Mouse (Mus musculus): ENCODE results near the gene Mrpl34. TPM values are rescaled to one million over a fixed set of nuclear protein-coding genes. Genes with fewer than 3 reads are reported as not detected.

The Mrpl34 gene
- polyA plus RNA-seq, 1 experiment from 2014 or later: 175 TPM

- no peak for ATAC-seq (replicated peaks; ENCODE audit: extremely low read depth, insufficient read depth, low FRiP score)
- Histone ChIP-seq H3K27ac (ENCODE audit: low read length) (no peak overlapping the region), H3K4me3 (ENCODE audit: low read length) (no peak overlapping the region)
Observed at GRCm38 (mm10) chr8:71513018-71513754, 48.4 kb downstream of the Mrpl34 start.

GRCm38 (mm10) chr8:71515043-71515442 is 50.3 kb downstream of the Mrpl34 start:
- Histone ChIP-seq H3K27ac (ENCODE audit: low read length) (no peak overlapping the region), H3K4me2 (ENCODE audit: low read depth, low read length) (no peak overlapping the region), H3K4me1 (ENCODE audit: control insufficient read depth, insufficient read depth, low read length) (no peaks in the 10 kb centered on the region), H3K36me3 (ENCODE audit: control insufficient read depth, insufficient read depth) (no peaks in the 10 kb centered on the region), H3K9me3 (replicated peaks; ENCODE audit: control insufficient read depth, low read length) (no peaks in the 10 kb centered on the region), H3K9ac (ENCODE audit: low read length) (no peak overlapping the region), H3K27me3 (ENCODE audit: control insufficient read depth, insufficient read depth, low read length) (peaks cover 15% of the 10 kb centered on the region), H3K4me3 (ENCODE audit: low read length) (no peak overlapping the region)
- WGBS: 70% methylated on average over 5 of the region's 5 CpGs
- ATAC-seq (replicated peaks; ENCODE audit: extremely low read depth, insufficient read depth, low FRiP score): no peak

More at GRCm38 (mm10) chr8:71513018-71513754, 48.4 kb downstream of the Mrpl34 start:
- no peak overlapping the region for H3K9ac ChIP-seq (ENCODE audit: low read length)
- no peak overlapping the region for H3K4me2 ChIP-seq (ENCODE audit: low read depth, low read length)
- 53% methylated on average over 15 of the region's 15 CpGs for WGBS
- peaks cover 31% of the 10 kb centered on the region for H3K27me3 ChIP-seq (ENCODE audit: control insufficient read depth, insufficient read depth, low read length)
- H3K9me3 ChIP-seq (replicated peaks; ENCODE audit: control insufficient read depth, low read length): no peaks in the 10 kb centered on the region
- no peaks in the 10 kb centered on the region for H3K4me1 ChIP-seq (ENCODE audit: control insufficient read depth, insufficient read depth, low read length)
- H3K36me3 ChIP-seq (ENCODE audit: control insufficient read depth, insufficient read depth): no peaks in the 10 kb centered on the region

Other genes with a start within 250 kb of the Mrpl34 start
- 12.6 and 16.6 TPM in 2 replicates for gene Myo9b, start 192.2 kb upstream of the Mrpl34 start, polyA plus RNA-seq (2015; fragmentation: Nextera tagmentation; extraction: Ambion mirVana)
- gene Haus8, start 192.0 kb upstream of the Mrpl34 start, polyA plus RNA-seq (2015; fragmentation: Nextera tagmentation; extraction: Ambion mirVana): 125 and 130 TPM in 2 replicates
- gene Use1, start 98.1 kb upstream of the Mrpl34 start, polyA plus RNA-seq (2015; fragmentation: Nextera tagmentation; extraction: Ambion mirVana): 77.2 and 82.0 TPM in 2 replicates
- 5.7 and 6.2 TPM in 2 replicates for gene Ocel1, start 93.7 kb upstream of the Mrpl34 start, polyA plus RNA-seq (2015; fragmentation: Nextera tagmentation; extraction: Ambion mirVana)
- 38.1 and 43.0 TPM in 2 replicates for gene Nr2f6, start 83.0 kb upstream of the Mrpl34 start, polyA plus RNA-seq (2015; fragmentation: Nextera tagmentation; extraction: Ambion mirVana)
- gene Ushbp1, start 69.2 kb upstream of the Mrpl34 start, polyA plus RNA-seq (2015; fragmentation: Nextera tagmentation; extraction: Ambion mirVana): 20.6 and 24.4 TPM in 2 replicates
- gene Babam1, start 68.1 kb upstream of the Mrpl34 start, polyA plus RNA-seq (2015; fragmentation: Nextera tagmentation; extraction: Ambion mirVana): 86.4 and 88.8 TPM in 2 replicates
- 32.9 and 33.8 TPM in 2 replicates for gene Ankle1, start 58.9 kb upstream of the Mrpl34 start, polyA plus RNA-seq (2015; fragmentation: Nextera tagmentation; extraction: Ambion mirVana)
- gene Abhd8, start 1.3 kb upstream of the Mrpl34 start, polyA plus RNA-seq (2015; fragmentation: Nextera tagmentation; extraction: Ambion mirVana): 41.7 and 48.7 TPM in 2 replicates
- gene Dda1, start 4.2 kb downstream of the Mrpl34 start, polyA plus RNA-seq (2015; fragmentation: Nextera tagmentation; extraction: Ambion mirVana): 78.2 and 83.7 TPM in 2 replicates
- gene Ano8, start 21.0 kb downstream of the Mrpl34 start, polyA plus RNA-seq (2015; fragmentation: Nextera tagmentation; extraction: Ambion mirVana): 0.37 and 0.76 TPM in 2 replicates
- 12.3 and 12.5 TPM in 2 replicates for gene Gtpbp3, start 23.1 kb downstream of the Mrpl34 start, polyA plus RNA-seq (2015; fragmentation: Nextera tagmentation; extraction: Ambion mirVana)
- 86.4 and 106 TPM in 2 replicates for gene Plvap, start 46.8 kb downstream of the Mrpl34 start, polyA plus RNA-seq (2015; fragmentation: Nextera tagmentation; extraction: Ambion mirVana)
- gene Ccdc194, start 60.8 kb downstream of the Mrpl34 start, polyA plus RNA-seq (2015; fragmentation: Nextera tagmentation; extraction: Ambion mirVana): 0.29 and 0.54 TPM in 2 replicates
- 36.6 and 46.5 TPM in 2 replicates for gene Bst2, start 72.5 kb downstream of the Mrpl34 start, polyA plus RNA-seq (2015; fragmentation: Nextera tagmentation; extraction: Ambion mirVana)
- gene Mvb12a, start 78.0 kb downstream of the Mrpl34 start, polyA plus RNA-seq (2015; fragmentation: Nextera tagmentation; extraction: Ambion mirVana): 60.3 and 65.8 TPM in 2 replicates
- 0.99 and 1.4 TPM in 2 replicates for gene Tmem221, start 93.9 kb downstream of the Mrpl34 start, polyA plus RNA-seq (2015; fragmentation: Nextera tagmentation; extraction: Ambion mirVana)
- 0.06 and 0.18 TPM in 2 replicates for gene Nxnl1, start 101.6 kb downstream of the Mrpl34 start, polyA plus RNA-seq (2015; fragmentation: Nextera tagmentation; extraction: Ambion mirVana)
- gene Slc27a1, start 103.9 kb downstream of the Mrpl34 start, polyA plus RNA-seq (2015; fragmentation: Nextera tagmentation; extraction: Ambion mirVana): 25.1 and 26.2 TPM in 2 replicates
- 188 and 205 TPM in 2 replicates for gene Pgls, start 127.2 kb downstream of the Mrpl34 start, polyA plus RNA-seq (2015; fragmentation: Nextera tagmentation; extraction: Ambion mirVana)
- gene Fam129c, start 132.7 kb downstream of the Mrpl34 start, polyA plus RNA-seq (2015; fragmentation: Nextera tagmentation; extraction: Ambion mirVana): 3.9 and 4.4 TPM in 2 replicates
- 54.4 and 56.0 TPM in 2 replicates for gene Colgalt1, start 146.0 kb downstream of the Mrpl34 start, polyA plus RNA-seq (2015; fragmentation: Nextera tagmentation; extraction: Ambion mirVana)
- gene Unc13a, start 206.8 kb downstream of the Mrpl34 start, polyA plus RNA-seq (2015; fragmentation: Nextera tagmentation; extraction: Ambion mirVana): 0.47 and 0.72 TPM in 2 replicates
- gene Jak3, start 211.3 kb downstream of the Mrpl34 start, polyA plus RNA-seq (2015; fragmentation: Nextera tagmentation; extraction: Ambion mirVana): 9.9 and 11.3 TPM in 2 replicates
- gene Insl3, start 224.3 kb downstream of the Mrpl34 start, polyA plus RNA-seq (2015; fragmentation: Nextera tagmentation; extraction: Ambion mirVana): 2.1 and 3.4 TPM in 2 replicates
- gene B3gnt3, start 236.8 kb downstream of the Mrpl34 start, polyA plus RNA-seq (2015; fragmentation: Nextera tagmentation; extraction: Ambion mirVana): 4.0 and 4.3 TPM in 2 replicates